Mouse (Mus musculus) cerebellum, adult 2 months (tissue): ENCODE measurements around the gene Hipk1. TPM values are rescaled to one million over a fixed set of nuclear protein-coding genes. Genes with fewer than 3 reads are reported as not detected.

ENCODE experiments used
- DNase-seq, 2 experiments: peaks; one replicate each; pipeline ENCODE4 v3.0.0; 2021
- H3K27ac ChIP-seq: fragments of 200-500 bp; 2 replicates; pipeline ENCODE4 v1.5.1; 2012; ENCODE audit warnings: low read length, control low read depth, inconsistent platforms; ENCODE audit not compliant: insufficient read depth
- H3K27me3 ChIP-seq: fragments of 200-500 bp; 2 replicates; pipeline ENCODE4 v1.6.1; 2012; ENCODE audit warnings: inconsistent platforms, mild to moderate bottlenecking, low read length, moderate library complexity; ENCODE audit not compliant: control insufficient read depth, insufficient read depth
- H3K4me1 ChIP-seq: fragments of 200-500 bp; 2 replicates; pipeline ENCODE4 v1.6.1; 2011; ENCODE audit warnings: low read length; ENCODE audit not compliant: control insufficient read depth, insufficient read depth
- H3K4me3 ChIP-seq: fragments of 200-500 bp; replicated peaks from 2 replicates; pipeline ENCODE3; 2011; ENCODE audit warnings: mild to moderate bottlenecking, low read depth, low read length, control low read depth; ENCODE audit not compliant: insufficient read depth
- CTCF ChIP-seq: fragments of 200-500 bp; IDR thresholded peaks from 2 replicates; pipeline ENCODE4 v1.5.1; 2011; ENCODE audit warnings: low read depth, mild to moderate bottlenecking, control low read depth, low read length, moderate library complexity, borderline replicate concordance; ENCODE audit not compliant: insufficient read depth
- POLR2A ChIP-seq: fragments of 200-500 bp; IDR thresholded peaks from 2 replicates; pipeline ENCODE4 v1.6.1; 2011; ENCODE audit warnings: low read length, control low read depth, borderline replicate concordance; ENCODE audit not compliant: insufficient read depth
- WGBS: fragments of 180-500 bp; shearing (Covaris S2); methylation state at CpG from one replicate; pipeline ENCODE4 v1.1.7; 2018; 5-methylcytosine and 5-hydroxymethylcytosine counted together
- polyA plus RNA-seq: library from polyadenylated mRNA; depleted of rRNA; stranded (reverse); fragments of >200 nt; gene quantifications from 2 replicates; pipeline ENCODE4 v1.2.3, GENCODE M21; 2012

Hipk1 gene
- polyA plus RNA-seq, 1 experiment: 59.6 TPM

DNA sequence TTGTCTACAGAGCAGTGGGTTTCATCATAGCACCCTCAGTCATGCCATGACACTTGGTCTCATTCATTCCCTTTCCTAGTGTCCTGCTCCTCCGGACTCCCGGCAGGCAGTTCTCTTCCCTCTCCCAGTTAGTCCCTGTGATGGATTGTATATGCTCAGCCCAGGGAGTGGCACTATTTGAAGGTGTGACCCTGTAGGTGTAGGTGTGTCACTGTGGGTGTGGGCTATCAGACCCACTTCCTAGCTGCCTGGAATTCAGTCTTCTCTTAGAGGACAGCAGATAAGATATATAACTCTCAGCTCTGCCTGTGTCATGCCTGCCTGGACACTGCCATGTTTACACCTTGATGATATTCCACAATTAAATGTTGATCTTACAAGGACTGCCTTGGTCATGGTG lies 34.4 kb downstream of the Hipk1 start:
- H3K4me3 ChIP-seq: no peak overlapping the region
- no peak overlapping the region for H3K27ac ChIP-seq
- no peak for DNase-seq
- no peaks in the 10 kb centered on the region for H3K27me3 ChIP-seq
- no peaks in the 10 kb centered on the region; the same call in 1 of the 2 replicates for H3K4me1 ChIP-seq
- WGBS: 92% methylated on average over 2 of the region's 2 CpGs
- TF ChIP-seq POLR2A (no peak), CTCF (no peak)

DNA sequence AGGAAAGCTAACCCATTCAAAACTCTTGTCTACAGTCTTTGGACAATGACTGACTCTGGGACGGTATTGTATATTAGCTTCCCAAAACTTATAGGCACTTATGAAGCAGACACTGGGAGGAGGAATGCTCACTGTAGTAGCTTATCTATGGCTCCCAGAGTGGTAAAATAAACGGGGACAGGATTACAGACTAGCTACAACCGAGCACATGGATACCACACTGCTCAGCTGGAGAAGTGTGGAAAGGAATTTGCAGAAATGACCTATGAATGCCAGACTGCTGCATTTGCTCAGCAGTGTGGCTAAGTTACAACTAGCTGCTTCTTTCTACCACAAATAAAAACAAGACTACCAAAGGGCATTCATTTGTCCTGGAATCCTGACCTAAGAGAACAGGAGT lies 36.0 kb downstream of the Hipk1 start:
- Histone ChIP-seq H3K27ac (no peak overlapping the region), H3K4me1 (no peaks in the 10 kb centered on the region; the same call in 1 of the 2 replicates), H3K4me3 (no peak overlapping the region), H3K27me3 (no peaks in the 10 kb centered on the region)
- no peak for TF ChIP-seq CTCF
- TF ChIP-seq POLR2A: no peak
- 79% methylated on average over 3 of the region's 3 CpGs for WGBS
- no peak for DNase-seq

- TF ChIP-seq CTCF: no peak
- TF ChIP-seq POLR2A: no peak
- Histone ChIP-seq H3K4me3 (no peak overlapping the region), H3K27me3 (no peaks in the 10 kb centered on the region), H3K27ac (no peak overlapping the region), H3K4me1 (no peaks in the 10 kb centered on the region; the same call in 1 of the 2 replicates)
- 69% methylated on average over 2 of the region's 2 CpGs for WGBS
- no peak for DNase-seq
Observed at GRCm38 (mm10) chr3:103751558-103751957, 39.8 kb downstream of the Hipk1 start.

DNA sequence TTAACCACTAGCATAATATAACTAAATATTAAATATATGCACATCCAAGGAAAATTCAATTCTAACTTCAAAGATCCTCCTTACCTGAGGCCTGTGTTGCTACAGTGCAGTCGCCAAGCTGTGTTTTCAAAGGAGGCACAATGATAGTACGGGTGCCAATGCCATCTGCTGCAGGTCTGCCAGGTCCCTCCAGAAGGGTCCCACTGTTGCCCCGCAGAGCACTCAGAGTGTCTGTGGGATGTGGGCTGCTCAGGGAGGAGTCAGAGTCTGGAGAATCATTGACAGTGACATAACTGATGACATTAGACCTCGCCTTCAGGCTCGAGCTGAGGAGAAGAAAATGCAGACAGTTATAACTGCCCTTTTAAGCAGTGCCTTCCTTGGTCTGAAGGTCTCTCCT lies 44.7 kb downstream of the Hipk1 start:
- Histone ChIP-seq H3K4me1 (no peaks in the 10 kb centered on the region; the same call in 1 of the 2 replicates), H3K4me3 (no peak overlapping the region), H3K27ac (no peak overlapping the region), H3K27me3 (no peaks in the 10 kb centered on the region)
- WGBS: 30% methylated on average over 5 of the region's 5 CpGs
- TF ChIP-seq CTCF (no peak), POLR2A (no peak)
- no peak for DNase-seq

DNA sequence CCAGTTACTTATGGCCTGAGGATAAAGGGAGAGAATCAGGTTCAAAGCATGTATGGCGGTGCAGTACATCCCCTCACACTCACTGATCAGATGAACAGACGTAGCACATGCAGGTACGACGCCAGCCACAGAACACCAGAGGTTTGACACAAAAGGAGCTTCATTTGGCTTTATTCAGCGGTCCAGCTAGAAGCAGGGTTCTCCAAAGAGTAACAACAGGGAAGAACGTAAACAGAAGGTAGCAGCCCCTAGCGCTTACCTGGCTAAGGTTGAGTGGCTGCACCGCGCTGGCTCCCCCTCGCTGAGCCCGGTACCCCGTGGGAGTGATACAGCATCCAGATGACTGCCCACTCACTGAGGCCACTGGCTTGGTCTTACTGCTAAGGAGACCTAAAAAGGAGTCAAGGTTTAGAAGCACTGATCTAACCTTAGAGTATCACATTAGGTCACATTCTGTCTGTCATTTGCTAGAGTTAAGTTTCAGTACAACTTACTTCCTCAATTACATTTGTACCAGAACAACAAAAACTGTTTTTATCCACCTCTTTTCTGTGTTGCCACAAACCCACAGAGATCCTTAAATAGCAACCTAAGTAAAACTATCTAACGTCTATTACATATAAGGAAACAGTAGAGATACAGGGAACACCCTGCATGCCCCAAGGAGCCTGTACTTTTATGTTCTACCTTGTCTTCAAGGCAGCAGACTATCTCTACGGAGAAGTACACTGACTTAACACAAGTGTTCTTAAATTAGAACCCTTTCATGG lies 46.2 kb downstream of the Hipk1 start:
- Histone ChIP-seq H3K4me1 (no peaks in the 10 kb centered on the region; the same call in 1 of the 2 replicates), H3K4me3 (no peak overlapping the region), H3K27ac (no peak overlapping the region), H3K27me3 (no peaks in the 10 kb centered on the region)
- WGBS: 90% methylated on average over 14 of the region's 14 CpGs
- DNase-seq: no peak
- no peak for TF ChIP-seq POLR2A
- TF ChIP-seq CTCF: no peak

GRCm38 (mm10) chr3:103743208-103743607 lies 48.2 kb downstream of the Hipk1 start:
- 89% methylated on average over 6 of the region's 6 CpGs for WGBS
- Histone ChIP-seq H3K4me1 (no peaks in the 10 kb centered on the region; the same call in 1 of the 2 replicates), H3K27ac (no peak overlapping the region), H3K4me3 (no peak overlapping the region), H3K27me3 (no peaks in the 10 kb centered on the region)
- DNase-seq: no peak
- TF ChIP-seq POLR2A (no peak), CTCF (no peak)

DNA sequence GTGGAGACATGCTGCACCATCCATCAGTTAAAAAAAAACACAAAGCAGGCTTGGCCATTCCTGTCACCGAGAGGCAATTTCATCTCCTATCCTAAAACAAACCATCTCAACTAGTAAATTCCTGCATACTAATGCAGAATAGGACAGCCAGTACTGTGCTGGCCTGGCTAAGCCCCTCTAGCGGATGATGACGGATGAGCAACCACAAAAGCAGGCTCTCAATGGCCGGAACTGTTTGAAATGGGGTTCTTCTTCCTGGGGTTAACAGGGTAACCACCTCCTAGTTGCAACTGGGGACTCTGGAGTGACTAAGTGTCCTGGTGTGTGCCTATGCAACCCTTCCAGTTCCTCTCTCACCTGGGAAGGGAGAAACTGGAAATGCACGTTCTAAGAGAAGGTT lies 51.0 kb downstream of the Hipk1 start:
- TF ChIP-seq CTCF: no peak
- TF ChIP-seq POLR2A: no peak
- DNase-seq: no peak
- H3K27ac ChIP-seq: no peak overlapping the region
- H3K27me3 ChIP-seq: no peaks in the 10 kb centered on the region
- 53% methylated on average over 5 of the region's 5 CpGs for WGBS
- no peak overlapping the region for H3K4me3 ChIP-seq
- H3K4me1 ChIP-seq: peaks cover 4% of the 10 kb centered on the region; the same call in 1 of the 2 replicates

DNA sequence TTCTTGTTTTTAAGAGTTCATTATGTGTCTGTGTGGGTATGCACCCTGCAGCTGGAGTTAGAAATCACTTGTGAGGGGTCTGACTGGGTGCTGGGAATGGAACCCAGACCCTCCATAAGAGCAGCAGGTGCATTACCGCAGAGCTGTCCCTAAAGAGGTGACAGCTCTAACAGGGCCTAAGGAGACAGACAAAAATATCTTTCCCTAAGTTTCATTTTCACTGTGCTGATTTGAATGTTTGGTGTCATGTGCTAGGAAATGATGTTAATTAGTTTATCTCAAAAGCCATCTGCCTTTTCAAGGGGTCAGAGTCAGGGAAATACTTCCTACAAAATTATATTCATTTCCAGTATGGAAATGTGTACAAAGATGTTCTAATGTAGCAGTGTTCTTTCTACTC lies 52.0 kb downstream of the Hipk1 start, which contains the start of gene Gm10964:
Gene Gm10964, plus strand, starts transcription at position 38 of the 400 bp plus-strand sequence.
- no peak for TF ChIP-seq CTCF
- TF ChIP-seq POLR2A: no peak
- peak within 1 kb of the TSS; percentile 22 for H3K4me3 ChIP-seq
- 93% methylated on average over 1 of the region's 1 CpGs for WGBS
- no peaks in the 10 kb centered on the region for H3K27me3 ChIP-seq
- H3K27ac ChIP-seq: no peak within 1 kb of the TSS
- no peak for DNase-seq
- peaks cover 4% of the 10 kb centered on the region; the same call in 1 of the 2 replicates for H3K4me1 ChIP-seq
